Mouse (Mus musculus): ENCODE measurements around the gene Tshz2. TPM values are rescaled to one million over a fixed set of nuclear protein-coding genes. Genes with fewer than 3 reads are reported as not detected.
A peak's percentile ranks its signal among the peaks of the same experiment; 100 is the strongest.
"Not testable (repeated sequence)": the region's sequence is repeated elsewhere in the genome, so short reads cannot be mapped to it uniquely, and the experiment has no call there.

Gene Tshz2
- polyA plus RNA-seq (2015; fragmentation: Nextera tagmentation; extraction: Ambion mirVana) = 43.0 and 43.6 TPM in 2 replicates

GRCm38 (mm10) chr2:169632338-169633151 lies at the start of gene Tshz2:
TSS of gene Tshz2 (plus strand) at chr2:169633013.
- peak within 1 kb of the TSS; percentile 92 for H3K9ac ChIP-seq
- ATAC-seq (ENCODE audit: low FRiP score) = peak; percentile 81
- peak within 1 kb of the TSS; percentile 91 for H3K27ac ChIP-seq
- WGBS = 0% methylated on average over 22 of the region's 22 CpGs
- no peaks in the 10 kb centered on the region for H3K9me3 ChIP-seq
- H3K36me3 ChIP-seq = no peaks in the 10 kb centered on the region
- peak within 1 kb of the TSS; percentile 89 for H3K4me2 ChIP-seq
- H3K27me3 ChIP-seq = no peaks in the 10 kb centered on the region
- peak within 1 kb of the TSS; percentile 79 for H3K4me3 ChIP-seq
- H3K4me1 ChIP-seq (replicated peaks) = peaks cover 36% of the 10 kb centered on the region

- Histone ChIP-seq H3K9ac (no peak overlapping the region), H3K27ac (no peak overlapping the region), H3K36me3 (no peaks in the 10 kb centered on the region), H3K4me2 (no peak overlapping the region), H3K9me3 (no peaks in the 10 kb centered on the region), H3K4me1 (replicated peaks) (peaks cover 18% of the 10 kb centered on the region), H3K4me3 (no peak overlapping the region), H3K27me3 (no peaks in the 10 kb centered on the region)
- 84% methylated on average over 3 of the region's 3 CpGs for WGBS
- no peak for ATAC-seq (ENCODE audit: low FRiP score)
Measured at GRCm38 (mm10) chr2:169583476-169583875, 49.3 kb upstream of the Tshz2 start.

GRCm38 (mm10) chr2:169584745-169585456 lies 47.9 kb upstream of the Tshz2 start:
- H3K9ac ChIP-seq = 0 out of 2 replicates have a peak overlapping the region, but pooled peaks have one; percentile 15
- H3K27me3 ChIP-seq = no peaks in the 10 kb centered on the region
- 55% methylated on average over 15 of the region's 15 CpGs for WGBS
- H3K27ac ChIP-seq = peak overlapping the region; percentile 60; the same call in 1 of the 2 replicates
- H3K4me2 ChIP-seq = 0 out of 2 replicates have a peak overlapping the region, but pooled peaks have one; percentile 10
- peaks cover 18% of the 10 kb centered on the region for H3K4me1 ChIP-seq (replicated peaks)
- ATAC-seq (ENCODE audit: low FRiP score) = no peak
- no peak overlapping the region for H3K4me3 ChIP-seq
- no peaks in the 10 kb centered on the region for H3K9me3 ChIP-seq
- no peaks in the 10 kb centered on the region for H3K36me3 ChIP-seq

GRCm38 (mm10) chr2:169585631-169586285 lies 47.1 kb upstream of the Tshz2 start:
- Histone ChIP-seq H3K4me1 (replicated peaks) (peaks cover 18% of the 10 kb centered on the region), H3K9ac (no peak overlapping the region), H3K36me3 (no peaks in the 10 kb centered on the region), H3K27ac (no peak overlapping the region), H3K4me3 (no peak overlapping the region), H3K27me3 (no peaks in the 10 kb centered on the region), H3K9me3 (no peaks in the 10 kb centered on the region), H3K4me2 (no peak overlapping the region)
- 78% methylated on average over 12 of the region's 12 CpGs for WGBS
- no peak for ATAC-seq (ENCODE audit: low FRiP score)

GRCm38 (mm10) chr2:169586688-169587087 lies 46.1 kb upstream of the Tshz2 start:
- Histone ChIP-seq H3K4me3 (no peak overlapping the region), H3K9me3 (no peaks in the 10 kb centered on the region), H3K27ac (no peak overlapping the region), H3K36me3 (no peaks in the 10 kb centered on the region), H3K4me1 (replicated peaks) (peaks cover 18% of the 10 kb centered on the region), H3K27me3 (no peaks in the 10 kb centered on the region), H3K9ac (no peak overlapping the region), H3K4me2 (no peak overlapping the region)
- ATAC-seq (ENCODE audit: low FRiP score) = no peak
- 88% methylated on average over 3 of the region's 3 CpGs for WGBS

GRCm38 (mm10) chr2:169587645-169588044 lies 45.2 kb upstream of the Tshz2 start, which contains the start of gene Gm11011:
TSS of gene Gm11011 (minus strand) at chr2:169587745.
- not testable (repeated sequence) for H3K9me3 ChIP-seq; H3K4me3 ChIP-seq; H3K36me3 ChIP-seq; H3K9ac ChIP-seq; H3K27ac ChIP-seq; H3K27me3 ChIP-seq; ATAC-seq (ENCODE audit: low FRiP score); H3K4me2 ChIP-seq
- peaks cover 18% of the 10 kb centered on the region for H3K4me1 ChIP-seq (replicated peaks)

GRCm38 (mm10) chr2:169589697-169590096 lies 43.1 kb upstream of the Tshz2 start:
- H3K36me3 ChIP-seq = no peaks in the 10 kb centered on the region
- no peaks in the 10 kb centered on the region for H3K27me3 ChIP-seq
- 93% methylated on average over 10 of the region's 10 CpGs for WGBS
- H3K9me3 ChIP-seq = no peaks in the 10 kb centered on the region
- no peak overlapping the region for H3K9ac ChIP-seq
- H3K27ac ChIP-seq = no peak overlapping the region
- H3K4me1 ChIP-seq (replicated peaks) = peaks cover 22% of the 10 kb centered on the region
- no peak overlapping the region for H3K4me2 ChIP-seq
- no peak for ATAC-seq (ENCODE audit: low FRiP score)
- H3K4me3 ChIP-seq = no peak overlapping the region

- H3K9ac ChIP-seq = no peak overlapping the region
- 68% methylated on average over 8 of the region's 8 CpGs for WGBS
- no peak overlapping the region for H3K4me3 ChIP-seq
- H3K4me1 ChIP-seq (replicated peaks) = peaks cover 15% of the 10 kb centered on the region
- no peaks in the 10 kb centered on the region for H3K36me3 ChIP-seq
- no peaks in the 10 kb centered on the region for H3K9me3 ChIP-seq
- H3K27me3 ChIP-seq = no peaks in the 10 kb centered on the region
- H3K4me2 ChIP-seq = no peak overlapping the region
- no peak for ATAC-seq (ENCODE audit: low FRiP score)
- no peak overlapping the region for H3K27ac ChIP-seq
Measured at GRCm38 (mm10) chr2:169590412-169590811, 42.4 kb upstream of the Tshz2 start.

GRCm38 (mm10) chr2:169593742-169594141 lies 39.1 kb upstream of the Tshz2 start:
- Histone ChIP-seq H3K27ac (no peak overlapping the region), H3K9ac (no peak overlapping the region), H3K4me3 (no peak overlapping the region), H3K36me3 (no peaks in the 10 kb centered on the region), H3K27me3 (no peaks in the 10 kb centered on the region), H3K9me3 (no peaks in the 10 kb centered on the region), H3K4me2 (no peak overlapping the region), H3K4me1 (replicated peaks) (peaks cover 16% of the 10 kb centered on the region; the same call in 1 of the 2 replicates)
- ATAC-seq (ENCODE audit: low FRiP score) = no peak
- 50% methylated on average over 3 of the region's 3 CpGs for WGBS

GRCm38 (mm10) chr2:169597357-169597756 lies 35.5 kb upstream of the Tshz2 start:
- Histone ChIP-seq H3K27me3 (no peaks in the 10 kb centered on the region), H3K27ac (0 out of 2 replicates have a peak overlapping the region, but pooled peaks have one; percentile 30), H3K9me3 (no peaks in the 10 kb centered on the region), H3K36me3 (no peaks in the 10 kb centered on the region), H3K4me1 (replicated peaks) (peaks cover 24% of the 10 kb centered on the region), H3K4me2 (no peak overlapping the region), H3K9ac (no peak overlapping the region), H3K4me3 (no peak overlapping the region)
- ATAC-seq (ENCODE audit: low FRiP score) = no peak
- 39% methylated on average over 6 of the region's 6 CpGs for WGBS

- 79% methylated on average over 8 of the region's 8 CpGs for WGBS
- Histone ChIP-seq H3K36me3 (no peaks in the 10 kb centered on the region), H3K9ac (no peak overlapping the region), H3K27ac (no peak overlapping the region), H3K9me3 (no peaks in the 10 kb centered on the region), H3K4me1 (replicated peaks) (peaks cover 24% of the 10 kb centered on the region), H3K4me2 (no peak overlapping the region), H3K27me3 (no peaks in the 10 kb centered on the region), H3K4me3 (no peak overlapping the region)
- no peak for ATAC-seq (ENCODE audit: low FRiP score)
Measured at GRCm38 (mm10) chr2:169597971-169598370, 34.8 kb upstream of the Tshz2 start.

GRCm38 (mm10) chr2:169599591-169599990 lies 33.2 kb upstream of the Tshz2 start:
- Histone ChIP-seq H3K27me3 (no peaks in the 10 kb centered on the region), H3K27ac (no peak overlapping the region), H3K36me3 (no peaks in the 10 kb centered on the region), H3K9ac (no peak overlapping the region), H3K4me3 (no peak overlapping the region), H3K9me3 (no peaks in the 10 kb centered on the region), H3K4me2 (no peak overlapping the region), H3K4me1 (replicated peaks) (peaks cover 17% of the 10 kb centered on the region)
- ATAC-seq (ENCODE audit: low FRiP score) = no peak
- 91% methylated on average over 4 of the region's 4 CpGs for WGBS

All from hindbrain, embryonic 13.5 days (tissue).